Mouse (Mus musculus): Measurements from ENCODE around the gene Stxbp4. TPM values are rescaled to one million over a fixed set of nuclear protein-coding genes. Genes with fewer than 3 reads are reported as not detected.

The Stxbp4 gene
- polyA plus RNA-seq, 1 experiment from 2014 or later = 25.7 TPM

DNA sequence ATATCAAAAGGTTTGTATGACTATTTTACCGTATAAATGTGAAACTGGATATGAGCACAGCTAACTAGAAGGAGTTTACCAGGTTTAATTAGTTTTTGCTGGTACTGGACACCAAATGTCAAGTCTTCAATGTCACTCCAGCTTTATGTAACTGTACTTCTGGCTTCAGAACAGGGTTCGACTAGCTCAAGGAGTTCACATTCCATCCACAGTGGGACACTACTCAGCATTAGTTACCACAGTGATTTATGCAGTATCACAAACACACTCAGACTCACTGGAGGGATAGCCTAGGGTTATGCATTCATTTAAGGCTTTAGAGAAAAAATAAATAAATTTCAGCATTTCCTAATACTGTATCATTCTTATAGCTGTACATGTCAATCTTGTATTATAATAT, 5.4 kb downstream of the Stxbp4 start:
- 85% methylated on average over 2 of the region's 2 CpGs for WGBS
- no peak for ATAC-seq (ENCODE audit: low FRiP score)
- Histone ChIP-seq H3K36me3 (no peaks in the 10 kb centered on the region; the same call in 1 of the 2 replicates), H3K4me3 (no peak overlapping the region), H3K9ac (no peak overlapping the region), H3K27me3 (no peaks in the 10 kb centered on the region), H3K4me1 (replicated peaks) (peaks cover 14% of the 10 kb centered on the region), H3K9me3 (no peaks in the 10 kb centered on the region), H3K27ac (no peak overlapping the region), H3K4me2 (no peak overlapping the region)

GRCm38 (mm10) chr11:90627751-90628150, 10.1 kb downstream of the Stxbp4 start:
- Histone ChIP-seq H3K27ac (no peak overlapping the region), H3K9ac (no peak overlapping the region), H3K9me3 (no peaks in the 10 kb centered on the region), H3K27me3 (no peaks in the 10 kb centered on the region), H3K4me2 (no peak overlapping the region), H3K36me3 (no peaks in the 10 kb centered on the region; the same call in 1 of the 2 replicates), H3K4me3 (no peak overlapping the region), H3K4me1 (replicated peaks) (peaks cover 4% of the 10 kb centered on the region; the same call in 1 of the 2 replicates)
- ATAC-seq (ENCODE audit: low FRiP score) = no peak
- WGBS = 78% methylated on average over 1 of the region's 1 CpGs

- 96% methylated on average over 1 of the region's 1 CpGs for WGBS
- no peak overlapping the region for H3K9ac ChIP-seq
- no peaks in the 10 kb centered on the region for H3K9me3 ChIP-seq
- no peak overlapping the region for H3K4me3 ChIP-seq
- H3K27ac ChIP-seq = no peak overlapping the region
- H3K36me3 ChIP-seq = peaks cover 5% of the 10 kb centered on the region; the same call in 1 of the 2 replicates
- no peak for ATAC-seq (ENCODE audit: low FRiP score)
- no peaks in the 10 kb centered on the region for H3K27me3 ChIP-seq
- H3K4me2 ChIP-seq = no peak overlapping the region
- H3K4me1 ChIP-seq (replicated peaks) = peaks cover 12% of the 10 kb centered on the region
These were observed 12.7 kb downstream of the Stxbp4 start for GRCm38 (mm10) chr11:90625174-90625573.

DNA sequence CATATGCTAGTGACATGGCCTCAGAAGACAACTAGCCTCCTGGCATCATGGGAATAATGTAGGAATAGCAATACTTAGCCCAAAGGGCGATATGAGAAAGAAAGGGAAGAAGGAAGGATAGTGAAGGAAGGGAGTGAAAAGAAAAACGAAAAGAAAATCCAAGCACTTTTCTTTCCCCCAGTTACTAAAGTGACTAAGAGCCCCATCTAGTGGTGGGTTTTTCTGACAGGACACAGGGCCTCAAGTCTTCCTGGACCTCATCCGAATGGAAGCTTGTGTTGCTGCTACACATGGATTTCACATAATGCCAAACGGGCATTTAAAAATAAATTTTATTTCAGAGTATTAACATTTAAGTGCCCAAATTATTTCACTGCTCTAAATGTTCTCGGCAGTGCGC, 14.4 kb downstream of the Stxbp4 start:
- Histone ChIP-seq H3K36me3 (peaks cover 6% of the 10 kb centered on the region), H3K4me2 (no peak overlapping the region), H3K27me3 (no peaks in the 10 kb centered on the region), H3K9me3 (no peaks in the 10 kb centered on the region), H3K9ac (no peak overlapping the region), H3K4me3 (no peak overlapping the region), H3K4me1 (replicated peaks) (peaks cover 12% of the 10 kb centered on the region), H3K27ac (no peak overlapping the region)
- no peak for ATAC-seq (ENCODE audit: low FRiP score)
- WGBS = 58% methylated on average over 6 of the region's 6 CpGs

GRCm38 (mm10) chr11:90622500-90622899, 15.4 kb downstream of the Stxbp4 start:
- no peak overlapping the region for H3K4me2 ChIP-seq
- H3K4me3 ChIP-seq = no peak overlapping the region
- H3K9me3 ChIP-seq = no peaks in the 10 kb centered on the region
- no peak overlapping the region for H3K27ac ChIP-seq
- ATAC-seq (ENCODE audit: low FRiP score) = no peak
- 88% methylated on average over 7 of the region's 7 CpGs for WGBS
- peaks cover 13% of the 10 kb centered on the region for H3K36me3 ChIP-seq
- peaks cover 12% of the 10 kb centered on the region for H3K4me1 ChIP-seq (replicated peaks)
- no peak overlapping the region for H3K9ac ChIP-seq
- no peaks in the 10 kb centered on the region for H3K27me3 ChIP-seq

DNA sequence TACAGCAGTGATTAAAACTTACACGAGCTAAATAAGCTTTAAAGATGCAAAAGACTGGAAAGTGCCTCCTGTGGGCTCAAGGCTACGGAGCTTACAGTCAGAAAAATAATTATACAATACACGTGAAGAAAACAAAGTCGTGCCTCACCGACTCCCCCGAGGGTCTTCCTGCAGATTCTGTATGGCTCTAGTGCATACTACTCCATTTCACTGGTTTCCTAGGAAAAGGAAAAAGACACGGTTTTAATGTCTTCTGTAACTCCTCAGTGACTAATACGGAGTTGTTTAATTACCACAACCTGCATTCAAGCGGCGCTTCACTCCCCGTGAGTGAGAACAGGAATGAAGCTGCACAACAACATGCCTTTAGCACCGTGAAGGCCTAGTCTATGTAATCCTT, 15.8 kb downstream of the Stxbp4 start:
- WGBS = 82% methylated on average over 12 of the region's 12 CpGs
- Histone ChIP-seq H3K36me3 (peaks cover 13% of the 10 kb centered on the region), H3K4me3 (no peak overlapping the region), H3K27ac (no peak overlapping the region), H3K9me3 (no peaks in the 10 kb centered on the region), H3K4me2 (no peak overlapping the region), H3K4me1 (replicated peaks) (peaks cover 12% of the 10 kb centered on the region), H3K9ac (no peak overlapping the region), H3K27me3 (no peaks in the 10 kb centered on the region)
- ATAC-seq (ENCODE audit: low FRiP score) = no peak

DNA sequence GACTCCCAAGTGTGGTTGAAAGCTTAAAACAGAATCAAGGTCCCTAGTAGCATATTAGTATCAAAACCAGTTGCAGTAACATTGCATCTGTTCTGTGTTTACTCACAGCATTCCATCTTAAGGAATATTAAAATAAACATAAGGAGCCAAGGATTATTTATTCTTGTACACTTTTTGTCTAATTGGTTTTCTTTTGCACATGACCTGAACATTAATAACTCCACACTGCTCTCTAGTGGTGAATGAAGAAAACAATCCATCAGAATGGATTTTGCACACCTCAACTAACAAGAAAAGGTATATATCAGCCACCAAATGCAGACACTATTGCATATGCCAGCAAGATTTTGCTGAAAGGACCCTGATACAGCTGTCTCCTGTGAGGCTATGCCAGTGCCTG, 21.5 kb downstream of the Stxbp4 start:
- Histone ChIP-seq H3K27me3 (no peaks in the 10 kb centered on the region), H3K4me1 (replicated peaks) (no peaks in the 10 kb centered on the region), H3K36me3 (peaks cover 17% of the 10 kb centered on the region), H3K9ac (no peak overlapping the region), H3K9me3 (no peaks in the 10 kb centered on the region), H3K27ac (no peak overlapping the region), H3K4me3 (no peak overlapping the region), H3K4me2 (no peak overlapping the region)
- no peak for ATAC-seq (ENCODE audit: low FRiP score)

GRCm38 (mm10) chr11:90614743-90615142, 23.1 kb downstream of the Stxbp4 start:
- no peak for ATAC-seq (ENCODE audit: low FRiP score)
- no peaks in the 10 kb centered on the region for H3K9me3 ChIP-seq
- WGBS = 89% methylated on average over 6 of the region's 6 CpGs

DNA sequence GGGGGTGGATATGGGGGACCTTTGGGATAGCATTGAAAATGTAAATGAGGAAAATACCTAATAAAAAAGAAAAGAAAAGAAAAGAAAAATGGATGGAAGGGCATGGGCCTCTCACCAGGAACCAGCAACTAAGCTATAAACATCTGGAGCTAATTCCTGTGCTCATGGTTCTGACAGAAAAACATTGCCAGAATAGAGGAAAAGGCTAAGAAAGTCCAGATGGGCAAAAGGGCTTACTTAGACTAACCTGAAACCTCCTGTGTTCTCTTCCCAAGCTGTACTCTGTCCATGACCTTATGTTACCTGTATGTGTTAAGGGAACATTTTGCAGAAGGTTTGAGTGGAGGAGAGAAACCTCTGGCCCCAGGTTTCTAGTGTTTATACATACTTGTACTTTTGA, 25.8 kb downstream of the Stxbp4 start:
- ATAC-seq (ENCODE audit: low FRiP score) = no peak
- H3K9me3 ChIP-seq = no peaks in the 10 kb centered on the region
- no peak overlapping the region for H3K27ac ChIP-seq
- no peaks in the 10 kb centered on the region for H3K4me1 ChIP-seq (replicated peaks)
- H3K9ac ChIP-seq = no peak overlapping the region
- H3K36me3 ChIP-seq = peaks cover 10% of the 10 kb centered on the region
- no peak overlapping the region for H3K4me3 ChIP-seq
- no peak overlapping the region for H3K4me2 ChIP-seq
- no peaks in the 10 kb centered on the region for H3K27me3 ChIP-seq

More at GRCm38 (mm10) chr11:90614743-90615142, 23.1 kb downstream of the Stxbp4 start:
- H3K27me3 ChIP-seq = no peaks in the 10 kb centered on the region
- no peak overlapping the region for H3K9ac ChIP-seq
- H3K27ac ChIP-seq = no peak overlapping the region
- H3K4me3 ChIP-seq = no peak overlapping the region
- no peak overlapping the region for H3K4me2 ChIP-seq
- no peaks in the 10 kb centered on the region for H3K4me1 ChIP-seq (replicated peaks)
- H3K36me3 ChIP-seq = peaks cover 12% of the 10 kb centered on the region

- Histone ChIP-seq H3K4me3 (no peak overlapping the region), H3K9me3 (no peaks in the 10 kb centered on the region), H3K36me3 (peaks cover 26% of the 10 kb centered on the region), H3K27me3 (no peaks in the 10 kb centered on the region), H3K4me1 (replicated peaks) (no peaks in the 10 kb centered on the region), H3K4me2 (no peak overlapping the region), H3K27ac (no peak overlapping the region), H3K9ac (no peak overlapping the region)
- 99% methylated on average over 2 of the region's 2 CpGs for WGBS
- ATAC-seq (ENCODE audit: low FRiP score) = no peak
These were observed 34.8 kb downstream of the Stxbp4 start for GRCm38 (mm10) chr11:90603066-90603465.

GRCm38 (mm10) chr11:90595826-90596225, 42.1 kb downstream of the Stxbp4 start:
- H3K36me3 ChIP-seq = peaks cover 30% of the 10 kb centered on the region
- H3K9me3 ChIP-seq = no peaks in the 10 kb centered on the region
- no peaks in the 10 kb centered on the region for H3K4me1 ChIP-seq (replicated peaks)
- H3K27ac ChIP-seq = no peak overlapping the region
- no peak overlapping the region for H3K4me3 ChIP-seq
- H3K9ac ChIP-seq = no peak overlapping the region
- 89% methylated on average over 1 of the region's 1 CpGs for WGBS
- no peak overlapping the region for H3K4me2 ChIP-seq
- ATAC-seq (ENCODE audit: low FRiP score) = no peak
- H3K27me3 ChIP-seq = no peaks in the 10 kb centered on the region

- no peaks in the 10 kb centered on the region for H3K4me1 ChIP-seq (replicated peaks)
- no peak overlapping the region for H3K4me2 ChIP-seq
- no peaks in the 10 kb centered on the region for H3K27me3 ChIP-seq
- no peak for ATAC-seq (ENCODE audit: low FRiP score)
- H3K9ac ChIP-seq = no peak overlapping the region
- no peak overlapping the region for H3K27ac ChIP-seq
- H3K36me3 ChIP-seq = peaks cover 41% of the 10 kb centered on the region
- no peak overlapping the region for H3K4me3 ChIP-seq
- WGBS = 87% methylated on average over 1 of the region's 1 CpGs
- no peaks in the 10 kb centered on the region for H3K9me3 ChIP-seq
These were observed 46.9 kb downstream of the Stxbp4 start for GRCm38 (mm10) chr11:90590996-90591395.

- whole genome bisulfite sequencing = 92% methylated on average over 8 of the region's 8 CpGs
These were observed 51.7 kb downstream of the Stxbp4 start for GRCm38 (mm10) chr11:90586203-90586602.

More at GRCm38 (mm10) chr11:90586203-90586602, 51.7 kb downstream of the Stxbp4 start:
- Histone ChIP-seq H3K27me3 (no peaks in the 10 kb centered on the region), H3K4me3 (no peak overlapping the region), H3K4me2 (no peak overlapping the region), H3K27ac (no peak overlapping the region), H3K36me3 (peaks cover 39% of the 10 kb centered on the region), H3K4me1 (replicated peaks) (no peaks in the 10 kb centered on the region), H3K9me3 (no peaks in the 10 kb centered on the region), H3K9ac (no peak overlapping the region)
- no peak for ATAC-seq (ENCODE audit: low FRiP score)
